In the genomic region with DNA sequence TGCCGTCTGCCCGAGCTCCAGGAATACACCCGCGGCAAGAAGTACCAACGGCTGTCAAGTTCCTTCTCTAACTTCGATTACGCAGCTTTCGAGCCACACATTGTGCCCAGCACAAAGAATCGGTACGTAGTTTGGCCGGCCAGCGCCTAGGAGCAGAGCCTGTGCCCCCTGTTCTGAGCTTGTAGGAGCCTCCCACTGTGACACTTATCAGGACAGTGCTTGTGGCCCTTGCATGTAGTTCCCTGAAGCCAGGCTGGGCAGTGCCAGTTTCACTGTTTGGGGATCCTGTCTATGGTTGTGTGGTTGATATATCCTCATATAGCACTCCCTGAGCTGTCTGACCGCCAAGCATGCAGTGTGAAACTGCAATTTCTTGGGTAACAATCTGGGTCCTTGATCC, we compare ENCODE assay signal across 1 mouse cellular context.
TF ChIP-seq lines count a peak whose summit lies in the region.

No protein-coding gene starts in this region.

TF ChIP-seq in CH12.LX, 34 proteins besides CTCF, POLR2A, EP300 and RAD21:
- TF ChIP-seq HCFC1 (IDR thresholded peaks at IDR 0.05; ENCODE audit: low read depth, low read length) (no peak), UBTF (IDR thresholded peaks at IDR 0.05; ENCODE audit: low read depth, low read length) (no peak), SIN3A (IDR thresholded peaks at IDR 0.05; ENCODE audit: low read length) (no peak), SMC3 (IDR thresholded peaks at IDR 0.05; ENCODE audit: low read depth, low read length) (no peak), PAX5 (IDR thresholded peaks at IDR 0.05; ENCODE audit: low read length) (no peak), JUND (conservative IDR thresholded peaks at IDR 0.05; ENCODE audit: low read depth, low read length) (no peak), TCF12 (IDR thresholded peaks at IDR 0.05; ENCODE audit: low read depth, low read length) (no peak), POLR2AphosphoS2 (IDR thresholded peaks at IDR 0.05; ENCODE audit: low read depth, low read length) (no peak), CHD1 (IDR thresholded peaks at IDR 0.05; ENCODE audit: low read depth, low read length) (no peak), KAT2A (IDR thresholded peaks at IDR 0.05; ENCODE audit: insufficient replicate concordance, low read length) (no peak), ZNF384 (IDR thresholded peaks at IDR 0.05; ENCODE audit: low read depth, low read length) (no peak), ZMIZ1 (IDR thresholded peaks at IDR 0.05; ENCODE audit: low read depth, low read length) (no peak), ETS1 (conservative IDR thresholded peaks at IDR 0.05; ENCODE audit: low read depth, low read length) (no peak), ELF1 (IDR thresholded peaks at IDR 0.05; ENCODE audit: low read depth, low read length) (no peak), USF2 (conservative IDR thresholded peaks at IDR 0.05; ENCODE audit: low read depth, low read length) (no peak), ZC3H11A (IDR thresholded peaks at IDR 0.05; ENCODE audit: low read depth, low read length) (no peak), MAX (IDR thresholded peaks at IDR 0.05; ENCODE audit: low read length) (no peak), NELFE (IDR thresholded peaks at IDR 0.05; ENCODE audit: low read depth, low read length) (no peak), CHD2 (IDR thresholded peaks at IDR 0.05; ENCODE audit: low read length) (no peak), NRF1 (IDR thresholded peaks at IDR 0.05; ENCODE audit: low read depth, low read length) (no peak)
